Mouse (Mus musculus): ENCODE measurements around the gene Arhgef33. TPM values are rescaled to one million over a fixed set of nuclear protein-coding genes. Genes with fewer than 3 reads are reported as not detected.

The Arhgef33 gene
- polyA plus RNA-seq, 1 experiment: 0.01 TPM

DNA sequence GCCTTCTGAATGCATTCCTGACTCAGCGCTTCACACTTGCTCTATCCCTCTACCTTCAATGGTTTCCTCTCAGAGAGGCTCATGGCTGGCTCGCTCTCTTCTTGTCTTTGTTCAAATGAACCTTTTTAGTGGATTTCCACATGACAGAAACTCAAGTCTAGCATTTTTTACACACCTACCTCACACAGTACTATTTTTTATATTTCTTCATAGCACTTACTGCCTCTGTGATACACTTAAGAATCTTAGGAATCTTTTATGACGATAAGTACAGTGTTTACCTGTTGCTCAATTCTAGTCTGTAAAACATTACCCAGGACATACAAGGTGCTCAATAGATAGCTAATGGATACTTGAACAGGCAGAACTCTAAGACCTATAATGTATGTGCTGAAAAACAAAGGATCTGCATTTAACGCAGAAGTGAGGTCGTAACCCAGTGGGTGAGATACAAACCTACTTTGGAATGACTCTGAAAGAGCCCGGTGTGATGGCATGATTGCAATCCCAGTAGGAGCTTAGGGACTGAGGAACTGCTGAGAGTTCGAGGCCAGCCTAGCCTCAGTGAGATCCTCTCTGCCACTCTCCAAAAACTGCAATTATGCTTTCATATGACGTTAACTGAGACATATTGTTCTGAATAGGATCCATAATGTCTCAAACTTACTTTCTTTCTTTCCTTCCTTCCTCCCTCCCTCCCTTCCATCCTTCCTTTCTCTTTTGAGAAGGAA, 27.7 kb upstream of the Arhgef33 start:
- TF ChIP-seq MYOG (IDR thresholded peaks at IDR 0.05; ENCODE audit: control insufficient read depth in 1 of 3, insufficient read depth in 1 of 3, insufficient read length in 2 of 3, low read depth in 2 of 3) (no peak), REST (IDR thresholded peaks at IDR 0.05; ENCODE audit: insufficient read depth, insufficient read length) (no peak), MYOD1 (IDR thresholded peaks at IDR 0.05; ENCODE audit: control insufficient read depth in 1 of 3, insufficient read length in 2 of 3, low read depth in 2 of 3) (no peak), USF1 (IDR thresholded peaks at IDR 0.05; ENCODE audit: low read depth) (no peak), POLR2AphosphoS2 (IDR thresholded peaks at IDR 0.05; ENCODE audit: insufficient read length, low read depth) (no peak), POLR2A (IDR thresholded peaks at IDR 0.05; ENCODE audit: insufficient read length, low read depth) (no peak), MAX (IDR thresholded peaks at IDR 0.05; ENCODE audit: low read depth) (no peak), TCF3 (IDR thresholded peaks at IDR 0.05; ENCODE audit: insufficient read length, low read depth) (no peak), TCF12 (IDR thresholded peaks at IDR 0.05; ENCODE audit: insufficient read depth, poor library complexity, severe bottlenecking) (no peak), SRF (IDR thresholded peaks at IDR 0.05; ENCODE audit: control insufficient read depth, insufficient read length, low read depth) (no peak), E2F4 (IDR thresholded peaks at IDR 0.05; ENCODE audit: insufficient read depth) (no peak), CEBPB (IDR thresholded peaks at IDR 0.05; ENCODE audit: insufficient read depth, poor library complexity, severe bottlenecking) (no peak)
- H3K36me3 ChIP-seq (ENCODE audit: control insufficient read depth, insufficient read depth): peaks cover 23% of the 10 kb centered on the region
- H3K27me3 ChIP-seq (ENCODE audit: control insufficient read depth, insufficient read depth, insufficient read length): no peaks in the 10 kb centered on the region
- H3K4me3 ChIP-seq: no peak overlapping the region
- H3K4me2 ChIP-seq (ENCODE audit: low read depth): no peak overlapping the region
- peaks cover 9% of the 10 kb centered on the region for H3K79me2 ChIP-seq (ENCODE audit: control insufficient read depth, insufficient read depth)
- H3ac ChIP-seq (ENCODE audit: control insufficient read depth, insufficient read length): no peak overlapping the region

DNA sequence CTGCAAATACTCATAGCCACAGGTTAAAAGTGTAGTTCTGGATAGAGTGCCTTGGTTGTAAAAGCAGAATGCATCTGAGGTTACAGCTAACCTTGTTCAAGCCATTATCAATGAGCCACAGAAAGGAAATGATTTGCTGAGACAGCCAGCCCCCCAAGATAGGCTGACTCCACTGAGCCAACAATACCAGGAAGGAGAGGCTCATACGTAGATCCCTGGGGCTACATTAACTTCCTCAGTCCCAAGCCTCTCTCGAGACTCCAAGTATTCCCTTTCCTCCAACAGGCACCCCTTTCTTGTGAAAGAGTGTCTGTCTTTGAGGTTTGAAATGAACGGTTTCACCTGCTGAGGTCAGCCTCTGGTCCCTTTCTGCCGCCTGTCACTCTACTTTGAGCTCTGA, 22.8 kb upstream of the Arhgef33 start:
- peaks cover 27% of the 10 kb centered on the region for H3K79me2 ChIP-seq (ENCODE audit: control insufficient read depth, insufficient read depth)
- H3K27me3 ChIP-seq (ENCODE audit: control insufficient read depth, insufficient read depth, insufficient read length): no peaks in the 10 kb centered on the region
- H3K4me2 ChIP-seq (ENCODE audit: low read depth): no peak overlapping the region
- no peak overlapping the region for H3ac ChIP-seq (ENCODE audit: control insufficient read depth, insufficient read length)
- no peak for TF ChIP-seq TCF3 (IDR thresholded peaks at IDR 0.05; ENCODE audit: insufficient read length, low read depth)
- no peak for TF ChIP-seq USF1 (IDR thresholded peaks at IDR 0.05; ENCODE audit: low read depth)
- peaks cover 6% of the 10 kb centered on the region for H3K36me3 ChIP-seq (ENCODE audit: control insufficient read depth, insufficient read depth)
- H3K4me3 ChIP-seq: no peak overlapping the region

DNA sequence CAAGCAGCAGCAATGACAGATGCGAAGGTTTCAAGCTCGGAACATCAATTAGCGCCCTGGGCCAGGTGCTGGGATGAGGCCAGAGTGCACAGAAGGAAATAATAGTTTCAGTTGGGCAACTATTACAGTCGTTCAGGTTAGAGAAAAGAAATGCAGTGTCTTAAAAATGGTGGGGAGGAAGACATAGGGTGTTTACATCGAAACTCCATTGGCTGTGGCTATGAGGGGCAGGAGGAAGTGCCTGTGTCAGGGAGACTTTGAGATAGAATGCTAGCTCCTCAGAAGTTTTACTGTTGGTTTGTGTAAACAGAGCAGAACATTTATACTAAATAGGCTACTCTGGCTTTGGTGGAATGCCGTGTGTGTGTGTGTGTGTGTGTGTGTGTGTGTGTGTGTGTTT, 19.2 kb upstream of the Arhgef33 start:
- Histone ChIP-seq H3K4me2 (ENCODE audit: low read depth) (no peak overlapping the region), H3ac (ENCODE audit: control insufficient read depth, insufficient read length) (no peak overlapping the region), H3K27me3 (ENCODE audit: control insufficient read depth, insufficient read depth, insufficient read length) (no peaks in the 10 kb centered on the region), H3K36me3 (ENCODE audit: control insufficient read depth, insufficient read depth) (no peaks in the 10 kb centered on the region), H3K4me3 (no peak overlapping the region), H3K79me2 (ENCODE audit: control insufficient read depth, insufficient read depth) (peaks cover 25% of the 10 kb centered on the region)
- TF ChIP-seq MYOG (IDR thresholded peaks at IDR 0.05; ENCODE audit: control insufficient read depth in 1 of 3, insufficient read depth in 1 of 3, insufficient read length in 2 of 3, low read depth in 2 of 3) (no peak), MYOD1 (IDR thresholded peaks at IDR 0.05; ENCODE audit: control insufficient read depth in 1 of 3, insufficient read length in 2 of 3, low read depth in 2 of 3) (no peak), TCF3 (IDR thresholded peaks at IDR 0.05; ENCODE audit: insufficient read length, low read depth) (no peak)

- TF ChIP-seq MAX (IDR thresholded peaks at IDR 0.05; ENCODE audit: low read depth) (no peak), TCF3 (IDR thresholded peaks at IDR 0.05; ENCODE audit: insufficient read length, low read depth) (no peak), MYOD1 (IDR thresholded peaks at IDR 0.05; ENCODE audit: control insufficient read depth in 1 of 3, insufficient read length in 2 of 3, low read depth in 2 of 3) (peak in 1 of 3 experiments; percentile 14), MYOG (IDR thresholded peaks at IDR 0.05; ENCODE audit: control insufficient read depth in 1 of 3, insufficient read depth in 1 of 3, insufficient read length in 2 of 3, low read depth in 2 of 3) (no peak), SRF (IDR thresholded peaks at IDR 0.05; ENCODE audit: control insufficient read depth, insufficient read length, low read depth) (no peak)
- peaks cover 22% of the 10 kb centered on the region for H3K79me2 ChIP-seq (ENCODE audit: control insufficient read depth, insufficient read depth)
- peak overlapping the region; percentile 67 for H3ac ChIP-seq (ENCODE audit: control insufficient read depth, insufficient read length)
- no peaks in the 10 kb centered on the region for H3K36me3 ChIP-seq (ENCODE audit: control insufficient read depth, insufficient read depth)
- H3K4me2 ChIP-seq (ENCODE audit: low read depth): peak overlapping the region; percentile 75
- H3K4me3 ChIP-seq: peak overlapping the region; percentile 91
- H3K27me3 ChIP-seq (ENCODE audit: control insufficient read depth, insufficient read depth, insufficient read length): no peaks in the 10 kb centered on the region
These were observed 17.7 kb upstream of the Arhgef33 start for GRCm38 (mm10) chr17:80289280-80290073.

DNA sequence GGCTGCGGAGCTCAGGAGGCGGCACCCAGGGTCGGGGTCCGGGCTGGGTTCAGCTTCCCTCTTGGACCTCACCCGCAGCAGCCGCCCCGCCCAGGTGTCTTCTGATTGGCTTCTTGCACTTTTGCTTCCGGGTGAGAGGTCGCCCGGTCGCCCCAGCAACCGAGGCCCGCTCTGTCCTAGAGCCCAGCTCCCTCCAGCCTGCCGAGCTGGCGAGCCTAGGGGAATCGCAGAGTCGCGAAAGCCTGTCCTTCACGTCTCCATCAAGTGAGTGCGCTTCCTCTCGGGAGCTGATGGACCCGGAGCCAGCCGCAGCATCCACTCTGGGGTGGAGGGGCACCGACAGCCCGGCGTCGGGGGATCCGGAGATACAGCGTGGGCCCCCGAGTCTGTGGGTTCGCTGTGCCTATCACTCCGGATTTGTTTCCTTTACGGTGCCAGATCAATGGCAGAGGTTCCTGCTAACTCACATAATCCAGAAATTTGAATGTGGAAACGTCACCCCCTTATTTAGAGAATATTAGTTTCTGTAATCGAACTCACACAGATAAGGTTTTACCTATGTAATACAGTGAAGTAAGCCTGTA, 17.0 kb upstream of the Arhgef33 start, which contains the start of the genes Morn2 and Dhx57:
Morn2 (plus strand) TSS at position 130 of the 584 bp plus-strand sequence.
Dhx57 (minus strand) TSS at position 403 of the 584 bp plus-strand sequence.
- peak within 1 kb of the TSS; percentile 91 for H3K4me3 ChIP-seq
- no peaks in the 10 kb centered on the region for H3K36me3 ChIP-seq (ENCODE audit: control insufficient read depth, insufficient read depth)
- peak within 1 kb of the TSS; percentile 67 for H3ac ChIP-seq (ENCODE audit: control insufficient read depth, insufficient read length)
- peak within 1 kb of the TSS; percentile 75 for H3K4me2 ChIP-seq (ENCODE audit: low read depth)
- TF ChIP-seq TCF12 (IDR thresholded peaks at IDR 0.05; ENCODE audit: insufficient read depth, poor library complexity, severe bottlenecking): no peak
- no peak for TF ChIP-seq MYOG (IDR thresholded peaks at IDR 0.05; ENCODE audit: control insufficient read depth in 1 of 3, insufficient read depth in 1 of 3, insufficient read length in 2 of 3, low read depth in 2 of 3)
- TF ChIP-seq MAX (IDR thresholded peaks at IDR 0.05; ENCODE audit: low read depth): no peak
- peak; percentile 26 for TF ChIP-seq POLR2AphosphoS2 (IDR thresholded peaks at IDR 0.05; ENCODE audit: insufficient read length, low read depth)
- no peak for TF ChIP-seq USF1 (IDR thresholded peaks at IDR 0.05; ENCODE audit: low read depth)
- no peak for TF ChIP-seq TCF3 (IDR thresholded peaks at IDR 0.05; ENCODE audit: insufficient read length, low read depth)
- TF ChIP-seq MYOD1 (IDR thresholded peaks at IDR 0.05; ENCODE audit: control insufficient read depth in 1 of 3, insufficient read length in 2 of 3, low read depth in 2 of 3): no peak
- TF ChIP-seq REST (IDR thresholded peaks at IDR 0.05; ENCODE audit: insufficient read depth, insufficient read length): no peak
- peak; percentile 42 for TF ChIP-seq SRF (IDR thresholded peaks at IDR 0.05; ENCODE audit: control insufficient read depth, insufficient read length, low read depth)
- TF ChIP-seq CEBPB (IDR thresholded peaks at IDR 0.05; ENCODE audit: insufficient read depth, poor library complexity, severe bottlenecking): no peak
- no peak for TF ChIP-seq E2F4 (IDR thresholded peaks at IDR 0.05; ENCODE audit: insufficient read depth)
- TF ChIP-seq POLR2A (IDR thresholded peaks at IDR 0.05; ENCODE audit: insufficient read length, low read depth): peak; percentile 79
- peaks cover 22% of the 10 kb centered on the region for H3K79me2 ChIP-seq (ENCODE audit: control insufficient read depth, insufficient read depth)
- H3K27me3 ChIP-seq (ENCODE audit: control insufficient read depth, insufficient read depth, insufficient read length): no peaks in the 10 kb centered on the region
